Mouse (Mus musculus) kidney, adult 8-10 months (tissue): ENCODE data around the gene Ddn.
A peak's percentile ranks its signal among the peaks of the same experiment; 100 is the strongest.

Experiments
- DNase-seq, 2 experiments: peaks; one replicate each; pipeline ENCODE4 v3.0.0; 2022

Ddn gene

DNA sequence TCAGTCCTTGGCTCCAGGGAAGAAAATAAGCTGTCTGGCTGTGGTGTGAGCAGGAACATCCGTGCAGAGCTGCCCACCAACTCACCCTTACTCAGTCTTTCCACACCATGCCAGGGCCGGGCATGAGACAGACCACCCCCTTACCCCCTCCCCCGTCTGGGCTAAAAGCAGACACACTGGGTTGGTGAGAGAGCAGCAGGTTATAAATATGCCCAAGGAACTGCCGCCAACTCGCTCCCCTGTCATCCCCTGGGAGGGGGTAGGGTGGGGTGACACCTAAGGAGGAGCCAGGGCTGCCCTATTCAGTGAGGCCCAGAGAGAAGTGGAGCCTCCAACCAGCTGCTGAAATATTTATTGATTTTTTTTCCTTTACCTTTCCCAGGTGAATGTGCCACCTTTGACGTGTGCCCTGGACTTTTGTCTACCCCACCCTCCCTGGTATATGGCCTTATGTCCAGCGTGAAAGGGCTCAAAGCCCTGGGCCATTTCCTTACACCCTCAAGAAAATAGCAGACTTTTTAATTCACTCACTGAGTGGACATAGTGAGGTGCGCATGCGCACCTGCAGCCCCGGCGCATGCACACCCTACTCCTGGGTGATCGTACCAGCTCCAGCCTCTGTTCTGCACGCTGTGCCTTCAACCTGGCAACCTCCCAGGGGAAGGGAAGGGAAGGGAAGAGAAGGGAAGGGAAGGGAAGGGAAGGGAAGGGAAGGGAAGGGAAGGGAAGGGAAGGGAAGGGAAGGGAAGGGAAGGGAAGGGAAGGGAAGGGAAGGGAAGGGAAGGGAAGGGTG, 12.3 kb downstream of the Ddn start:
- no peak for DNase-seq

GRCm38 (mm10) chr15:98793141-98793698, 16.1 kb downstream of the Ddn start:
- no peak for DNase-seq

- no peak for DNase-seq
Measured at GRCm38 (mm10) chr15:98792233-98793020, 16.9 kb downstream of the Ddn start.

- DNase-seq, result no peak
Measured at GRCm38 (mm10) chr15:98791771-98792170, 17.5 kb downstream of the Ddn start.

- no peak for DNase-seq
Measured at GRCm38 (mm10) chr15:98791221-98791620, 18.1 kb downstream of the Ddn start.

GRCm38 (mm10) chr15:98790761-98791160, 18.5 kb downstream of the Ddn start:
- DNase-seq, result no peak

- DNase-seq, result peak in 1 of 2 experiments; percentile 41
Measured at GRCm38 (mm10) chr15:98789661-98790535, 19.4 kb downstream of the Ddn start, which contains the start of gene Wnt1. Gene Wnt1 (plus strand): TSS chr15:98789857.

DNA sequence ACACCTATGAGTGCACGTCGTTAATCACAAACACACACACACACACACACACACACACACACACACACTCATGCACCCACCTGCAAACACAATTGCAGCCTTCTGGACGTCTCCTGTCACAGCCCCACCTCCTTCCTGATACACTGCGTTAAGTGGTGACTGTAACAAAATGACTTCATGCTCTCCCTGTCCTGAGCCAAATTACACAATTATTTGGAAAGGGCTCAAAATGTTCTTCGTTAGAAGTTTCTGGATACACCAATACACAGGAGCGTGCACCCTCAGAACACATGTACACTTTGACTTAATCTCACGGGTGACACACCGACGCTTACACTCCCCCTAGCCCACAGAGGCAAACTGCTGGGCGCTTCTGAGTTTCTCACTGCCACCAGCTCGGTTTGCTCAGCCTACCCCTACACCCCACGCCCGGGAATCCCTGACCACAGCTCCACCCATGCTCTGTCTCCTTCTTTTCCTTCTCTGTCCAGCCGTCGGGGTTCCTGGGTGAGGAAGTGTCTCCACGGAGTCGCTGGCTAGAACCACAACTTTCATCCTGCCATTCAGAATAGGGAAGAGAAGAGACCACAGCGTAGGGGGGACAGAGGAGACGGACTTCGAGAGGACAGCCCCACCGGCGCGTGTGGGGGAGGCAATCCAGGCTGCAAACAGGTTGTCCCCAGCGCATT, 20.2 kb downstream of the Ddn start:
- DNase-seq, result no peak

DNA sequence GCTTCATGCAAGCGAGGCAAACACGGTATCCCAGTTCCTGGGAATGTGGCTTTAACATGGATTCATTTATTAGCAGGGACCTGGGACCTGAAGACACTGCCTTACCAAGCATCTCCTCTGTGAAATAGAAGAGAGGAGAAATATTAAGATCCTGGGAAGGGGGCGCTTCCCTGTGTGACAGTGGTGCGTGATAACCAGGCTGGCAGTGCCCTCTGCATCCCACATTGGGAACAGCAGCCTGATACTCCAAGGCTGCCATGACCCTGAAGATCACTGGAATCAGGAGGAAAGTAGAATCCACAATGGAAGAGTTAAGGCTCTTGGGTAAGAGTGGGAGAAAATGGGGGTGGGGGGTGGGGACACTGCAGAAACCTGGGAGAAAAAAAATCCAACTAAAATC, 21.4 kb downstream of the Ddn start:
- DNase-seq, result no peak

- DNase-seq, result no peak
Measured at GRCm38 (mm10) chr15:98785744-98786143, 23.5 kb downstream of the Ddn start.

- no peak for DNase-seq
Measured at GRCm38 (mm10) chr15:98781166-98781565, 28.1 kb downstream of the Ddn start.

DNA sequence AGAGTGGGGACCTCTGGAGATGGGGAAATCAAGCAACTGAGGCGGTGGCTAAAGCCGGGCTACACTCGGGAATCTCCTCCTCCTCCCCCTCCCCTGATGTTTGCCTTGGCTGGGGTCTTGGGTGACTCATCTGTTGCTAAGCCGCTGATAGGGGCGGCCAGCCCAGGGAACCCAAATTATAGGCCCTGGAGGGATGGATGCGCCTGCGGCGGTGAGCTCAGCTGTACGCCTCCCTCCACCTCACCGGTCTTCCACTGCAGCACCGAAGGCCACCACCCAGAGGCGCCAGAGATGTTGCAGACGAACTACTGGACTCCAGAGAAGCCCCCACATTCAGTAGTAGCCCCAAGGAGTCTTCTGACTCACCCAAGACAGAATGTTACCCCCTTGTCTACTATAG, 28.7 kb downstream of the Ddn start:
- DNase-seq, result no peak

DNA sequence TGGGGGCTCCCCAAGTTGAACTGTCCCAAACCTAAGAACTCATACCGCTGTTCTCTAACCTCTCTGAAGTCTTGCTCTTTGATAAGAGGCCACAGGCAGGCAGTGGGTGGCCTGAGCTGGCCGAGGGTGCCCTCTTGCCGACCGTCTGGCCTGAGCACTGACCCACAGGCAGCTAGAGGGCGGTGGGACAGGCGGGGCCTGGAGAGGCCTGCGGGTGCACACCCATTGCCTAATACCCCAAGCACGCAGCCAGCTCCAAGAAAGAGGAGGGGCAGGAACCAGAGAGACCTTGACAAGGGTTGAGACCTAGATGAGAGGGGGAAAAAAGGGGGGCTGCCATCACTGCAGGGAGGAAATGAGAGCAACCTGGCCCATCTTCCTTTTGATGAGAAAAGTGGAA, 29.2 kb downstream of the Ddn start:
- no peak for DNase-seq

GRCm38 (mm10) chr15:98778806-98779205, 30.5 kb downstream of the Ddn start:
- no peak for DNase-seq

DNA sequence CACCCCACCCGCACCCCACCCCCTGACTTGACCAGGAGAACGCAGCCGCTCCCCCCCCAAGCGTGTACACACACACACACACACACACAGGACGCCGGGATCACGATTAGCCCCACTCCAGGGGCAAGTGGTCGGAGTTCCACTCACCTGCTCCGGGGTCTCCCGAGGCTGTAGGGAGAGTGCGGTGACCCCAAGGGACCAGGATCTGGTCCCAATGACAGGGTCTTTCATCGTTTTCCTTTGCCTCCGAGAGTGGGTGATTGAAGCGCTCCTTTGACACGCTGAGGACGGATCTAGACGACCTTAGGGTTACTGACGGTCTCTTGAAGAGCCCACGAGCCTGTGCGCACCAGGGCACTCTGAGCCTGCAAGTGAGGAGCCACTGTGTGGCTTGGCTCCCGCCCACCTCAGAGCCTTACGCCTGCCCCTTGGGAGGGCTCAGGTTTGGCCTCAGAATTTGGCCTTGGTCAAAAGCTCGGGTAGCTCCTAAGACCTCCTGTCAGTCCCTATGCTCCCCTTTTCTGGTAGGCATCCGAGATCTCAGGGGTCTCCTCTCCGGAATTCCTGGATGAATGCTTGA, 31.0 kb downstream of the Ddn start:
- DNase-seq, result no peak

GRCm38 (mm10) chr15:98777762-98778161, 31.5 kb downstream of the Ddn start, which contains the start of gene Wnt10b:
Gene Wnt10b (minus strand): TSS chr15:98778150.
- no peak for DNase-seq

- DNase-seq, result no peak
Measured at GRCm38 (mm10) chr15:98777005-98777616, 32.2 kb downstream of the Ddn start.

DNA sequence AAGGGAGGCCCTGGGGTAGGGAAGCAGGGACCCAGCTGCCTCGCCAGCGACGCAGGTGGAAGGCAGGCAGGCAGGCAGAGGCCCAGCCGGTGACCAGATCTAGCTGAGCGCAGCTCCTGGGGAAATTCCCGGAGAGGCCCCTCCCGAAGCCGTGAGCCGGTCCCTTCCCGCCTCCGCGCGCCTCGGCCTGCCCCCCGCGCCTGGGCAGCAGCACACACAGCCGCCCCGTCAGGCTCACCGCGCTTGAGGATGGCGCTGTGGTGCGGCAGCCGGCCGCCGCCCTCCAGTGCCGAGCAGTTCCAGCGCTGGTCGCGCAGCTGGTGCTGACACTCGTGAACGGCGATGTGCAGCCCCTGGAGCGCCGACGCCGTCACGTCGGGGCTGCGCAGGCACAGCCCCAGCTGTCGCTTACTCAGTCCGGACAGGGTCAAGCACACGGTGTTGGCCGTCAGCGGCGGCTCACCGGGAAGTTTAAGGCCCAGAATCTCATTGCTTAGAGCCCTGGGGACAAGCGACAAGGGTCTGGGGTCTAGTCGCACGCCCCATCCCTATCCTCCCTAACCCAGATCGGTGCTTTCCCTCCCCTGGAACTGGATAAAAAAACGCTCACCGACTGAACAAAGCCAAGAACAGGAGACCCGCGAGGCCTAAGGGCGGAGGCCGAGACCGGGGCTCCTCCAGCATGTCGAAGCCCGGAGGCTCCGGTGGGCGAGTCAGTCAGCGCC, 32.8 kb downstream of the Ddn start:
- peak in 1 of 2 experiments; percentile 13 for DNase-seq

DNA sequence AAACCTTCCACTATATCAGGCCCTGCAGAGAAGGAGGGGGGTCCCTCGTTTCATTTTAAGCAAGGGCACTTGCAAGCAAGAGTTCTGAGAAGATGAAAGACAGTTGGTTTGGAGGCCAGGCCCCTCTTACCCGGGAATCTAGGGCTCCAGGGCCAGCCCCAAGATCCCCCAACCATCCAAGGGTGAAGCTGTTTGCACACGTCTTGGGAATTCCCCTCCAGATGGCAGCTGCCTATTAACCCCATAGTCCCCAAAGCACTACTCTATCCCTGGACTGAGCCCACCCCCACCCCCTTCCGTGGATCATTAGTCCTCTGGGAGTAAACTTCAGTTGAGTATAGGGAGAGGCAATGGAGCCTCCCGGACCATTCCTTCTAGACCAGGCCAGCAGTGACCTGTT, 33.8 kb downstream of the Ddn start:
- no peak for DNase-seq

DNA sequence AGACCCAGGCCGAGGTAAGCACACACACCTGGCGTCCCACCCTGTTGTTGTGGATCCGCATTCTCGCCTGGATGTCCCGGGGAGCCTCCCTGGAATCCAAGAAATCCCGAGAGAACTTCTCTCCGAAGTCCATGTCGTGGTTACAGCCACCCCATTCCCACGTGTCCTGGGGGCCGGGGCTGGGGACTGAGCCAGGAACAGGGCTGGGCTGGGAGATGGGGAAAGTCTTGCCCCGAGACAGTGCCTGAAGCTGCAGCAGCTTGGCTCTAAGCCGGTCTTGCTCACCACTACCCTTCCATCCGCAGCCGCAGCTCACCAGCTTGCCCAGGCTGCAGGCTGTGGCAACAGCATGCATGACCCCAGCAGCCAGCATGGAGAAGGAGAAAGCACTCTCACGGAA, 35.2 kb downstream of the Ddn start:
- no peak for DNase-seq
